Mouse (Mus musculus) embryo, embryonic 10 days (tissue): ENCODE measurements around the gene Ntn1.
A peak's percentile ranks its signal among the peaks of the same experiment; 100 is the strongest.

Source experiments
- DNase-seq: peaks from one replicate; pipeline ENCODE4 v3.0.0-alpha.2; 2015; ENCODE audit warnings: low spot score

Ntn1 gene

DNA sequence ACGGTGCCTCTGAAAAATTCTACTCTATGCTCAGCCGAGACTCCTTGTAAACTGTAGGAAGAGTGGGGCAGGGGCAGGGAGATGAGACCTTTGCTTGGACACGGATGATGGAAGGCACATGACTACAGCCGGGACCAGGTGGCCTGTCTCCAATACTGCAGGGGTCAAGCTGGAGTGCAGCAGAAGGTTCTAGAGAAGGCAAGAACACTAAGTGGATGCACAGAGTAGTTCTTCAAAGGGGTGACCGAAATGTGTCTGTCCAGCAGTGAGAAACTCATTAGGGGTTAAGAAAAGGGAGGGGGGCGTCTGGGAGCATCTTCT, 69.5 kb downstream of the Ntn1 start:
- no peak for DNase-seq

DNA sequence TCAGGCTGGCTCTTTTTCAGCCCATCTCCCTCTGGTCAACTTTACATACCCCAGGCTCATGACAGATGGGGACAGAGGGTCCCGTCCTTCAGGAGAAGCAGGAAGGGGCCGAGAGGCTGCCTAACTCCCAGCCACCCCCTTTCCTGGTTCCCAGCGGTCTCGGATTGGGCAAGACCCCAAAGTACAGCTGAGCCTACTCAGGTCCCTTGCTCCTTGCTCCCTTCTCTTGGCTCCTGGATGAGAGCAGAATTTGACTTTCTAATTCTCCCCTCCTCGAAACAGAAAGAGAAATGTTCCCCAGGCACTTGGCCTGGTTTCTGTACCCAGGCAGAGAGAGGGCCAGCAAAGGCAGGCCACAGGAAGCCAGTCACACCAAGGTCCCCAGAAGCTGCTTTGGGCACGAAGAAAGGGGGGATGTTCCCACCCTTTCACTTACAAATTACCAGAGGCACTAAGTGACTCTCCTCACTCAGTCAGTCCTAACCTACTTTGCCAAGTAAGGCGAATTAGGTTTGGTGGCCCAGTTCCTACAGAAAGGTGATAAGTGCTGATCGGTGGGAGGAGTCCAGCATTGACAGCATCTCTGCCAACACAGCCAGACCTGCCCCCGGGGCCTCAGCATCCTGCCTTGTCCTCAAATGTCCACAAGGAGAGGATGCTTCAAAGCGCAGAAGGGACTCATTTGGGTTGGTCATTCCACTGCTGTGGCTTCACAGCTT, 70.1 kb downstream of the Ntn1 start:
- no peak for DNase-seq

DNA sequence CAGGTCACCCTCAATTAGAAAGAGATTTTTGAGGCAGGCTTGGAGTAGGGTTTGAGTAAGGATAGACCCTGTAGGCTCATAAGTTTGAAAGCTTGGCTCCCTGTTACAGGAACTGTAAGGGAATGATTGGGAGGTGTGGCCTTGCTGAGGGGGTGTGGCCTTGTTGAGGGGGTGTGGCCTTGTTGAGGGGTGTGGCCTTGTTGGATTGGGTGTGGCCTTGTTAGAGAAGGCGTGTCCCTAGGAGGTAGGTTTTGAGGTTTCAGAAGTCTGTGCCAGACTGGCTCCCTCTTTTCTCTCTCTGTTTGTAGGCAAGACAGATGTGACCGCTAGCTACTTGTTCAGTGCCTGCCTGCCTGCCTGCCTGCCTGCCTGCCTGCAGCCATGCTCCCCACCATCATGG, 75.8 kb downstream of the Ntn1 start:
- no peak for DNase-seq

DNA sequence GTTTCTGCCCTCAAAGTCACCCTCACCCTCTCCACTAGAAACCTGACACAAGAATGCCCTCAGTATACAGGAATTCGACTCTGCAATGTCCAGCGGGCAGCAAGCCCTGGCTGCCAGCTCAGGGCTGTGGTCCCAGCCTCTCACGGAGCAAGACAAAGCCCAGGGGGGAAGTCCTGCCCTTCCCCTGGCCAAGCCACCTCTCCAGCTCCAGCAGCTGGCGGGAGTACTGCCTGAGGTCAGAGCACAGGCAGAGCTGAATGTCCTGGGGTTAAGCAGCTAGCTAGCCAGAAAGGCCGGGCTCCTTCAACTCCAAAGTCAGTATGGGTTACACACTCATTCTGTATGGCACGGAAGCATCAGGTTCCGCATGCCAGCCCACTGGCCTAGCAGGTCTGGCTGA, 79.2 kb downstream of the Ntn1 start:
- DNase-seq, result no peak

DNA sequence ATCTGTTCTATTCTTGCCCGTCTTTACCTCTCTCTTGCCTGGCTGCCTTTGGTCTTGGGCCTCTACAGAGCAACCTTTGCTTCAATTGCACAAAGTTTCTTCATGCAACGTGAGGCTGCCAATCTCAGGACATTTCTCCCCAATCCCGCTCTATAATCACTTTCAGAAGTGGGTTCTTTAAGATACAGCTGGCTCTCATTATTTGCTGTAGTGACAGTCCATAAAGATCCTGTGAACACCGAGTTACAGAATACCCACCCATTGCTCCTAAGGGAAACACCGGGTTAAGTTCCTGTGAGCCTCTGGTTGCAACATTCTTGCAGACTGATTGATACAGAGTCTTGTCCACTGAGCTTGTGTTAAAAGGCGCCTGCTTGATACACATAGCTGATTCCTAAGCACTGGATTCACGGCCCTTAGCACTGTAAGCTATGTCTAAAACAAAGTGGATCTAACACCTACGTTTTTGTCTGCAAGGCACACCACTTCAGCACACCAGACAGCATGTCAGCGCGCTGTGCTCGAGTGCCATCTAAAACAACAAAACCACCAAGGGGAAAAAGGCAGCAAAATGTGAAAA, 85.0 kb downstream of the Ntn1 start:
- DNase-seq, result peak; percentile 11

DNA sequence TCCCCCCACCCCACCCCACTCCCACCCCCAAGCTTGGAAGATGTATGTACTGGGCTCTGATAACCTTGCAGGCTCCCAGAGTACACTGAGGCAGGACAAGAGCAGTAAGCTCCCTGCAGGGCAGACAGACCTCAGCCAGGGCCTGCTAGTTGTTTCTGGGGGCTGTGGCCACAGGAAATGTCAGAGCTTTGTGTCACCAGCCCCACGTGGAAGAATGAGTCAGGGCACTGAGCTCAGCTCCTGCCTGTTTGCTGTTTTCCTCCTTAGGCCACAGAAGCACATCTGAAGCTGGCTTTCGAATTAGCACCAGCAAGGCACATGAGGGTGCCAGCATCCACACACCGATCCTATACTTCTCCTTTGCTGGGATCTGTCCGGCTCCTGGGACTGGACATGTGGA, 86.8 kb downstream of the Ntn1 start:
- DNase-seq, result no peak

DNA sequence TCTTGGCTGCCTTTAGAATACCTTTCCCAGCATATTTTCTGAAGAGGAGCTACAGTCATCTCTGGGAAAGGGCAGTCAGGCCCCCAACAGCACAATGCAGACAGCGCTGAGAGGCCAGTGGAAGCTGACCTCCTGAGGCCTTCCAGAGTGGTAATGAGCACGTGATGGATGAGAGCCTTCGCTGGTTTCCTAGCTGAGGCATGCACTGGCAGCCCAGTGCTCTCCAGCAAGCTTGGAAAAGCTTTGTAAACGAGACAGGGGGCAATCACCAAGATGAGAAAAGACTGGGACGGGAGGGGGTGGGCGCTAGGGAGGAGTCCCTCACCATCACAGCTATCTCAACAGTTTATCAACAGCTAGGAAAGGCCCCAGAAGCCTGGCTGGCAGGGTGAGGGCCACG, 87.6 kb downstream of the Ntn1 start:
- DNase-seq, result peak; percentile 84

DNA sequence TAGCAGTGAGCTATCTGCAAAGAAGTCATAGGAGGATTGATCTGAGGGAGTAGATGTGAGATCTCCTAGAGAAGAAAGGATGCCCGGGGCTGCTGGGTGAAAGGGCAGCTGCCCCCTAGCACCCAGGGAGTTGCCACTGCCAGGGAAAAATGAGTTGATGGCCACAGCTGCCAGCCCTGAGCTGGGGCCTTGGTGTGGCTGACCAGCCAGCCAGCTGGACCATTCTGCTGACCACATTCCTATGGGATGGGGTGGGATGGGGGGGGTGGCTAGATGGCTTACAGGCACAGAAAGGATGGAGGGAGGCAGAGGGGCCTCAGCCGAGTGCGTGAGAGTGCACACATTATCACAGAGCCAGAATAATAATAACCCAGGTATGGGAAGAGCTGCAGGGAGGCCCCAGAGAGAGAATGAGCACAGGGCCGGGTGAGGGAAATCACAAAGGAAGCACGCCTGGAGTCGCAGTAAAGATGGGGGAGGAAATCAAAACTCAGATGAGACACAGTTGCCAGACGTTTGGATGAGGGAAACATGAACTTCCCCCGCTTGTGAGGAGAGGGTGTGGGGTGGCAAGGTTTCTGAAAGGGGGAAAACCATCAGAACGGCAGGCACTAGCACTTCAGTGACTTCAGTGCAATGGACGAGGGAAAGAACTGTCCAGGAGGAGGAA, 91.6 kb downstream of the Ntn1 start:
- DNase-seq, result no peak

DNA sequence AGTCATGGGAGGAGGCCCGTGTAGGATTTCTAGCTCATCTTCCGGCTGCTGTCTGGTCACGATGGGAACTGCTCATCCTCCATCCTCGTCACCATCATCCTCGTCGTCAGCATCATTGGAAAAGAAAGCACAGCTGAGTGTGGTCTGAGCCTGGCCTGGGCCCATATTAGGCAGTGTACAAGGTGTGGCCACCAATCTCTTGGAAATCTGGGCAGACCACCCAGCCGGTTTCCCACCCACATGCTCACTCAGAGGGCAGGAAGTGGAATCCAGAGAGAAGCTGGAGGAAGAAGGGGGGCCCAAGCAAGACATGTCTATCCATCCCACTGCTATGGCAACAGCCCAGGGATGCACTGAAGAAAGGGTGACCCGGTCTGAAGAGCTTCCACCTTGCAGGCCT, 94.6 kb downstream of the Ntn1 start:
- peak; percentile 29 for DNase-seq

DNA sequence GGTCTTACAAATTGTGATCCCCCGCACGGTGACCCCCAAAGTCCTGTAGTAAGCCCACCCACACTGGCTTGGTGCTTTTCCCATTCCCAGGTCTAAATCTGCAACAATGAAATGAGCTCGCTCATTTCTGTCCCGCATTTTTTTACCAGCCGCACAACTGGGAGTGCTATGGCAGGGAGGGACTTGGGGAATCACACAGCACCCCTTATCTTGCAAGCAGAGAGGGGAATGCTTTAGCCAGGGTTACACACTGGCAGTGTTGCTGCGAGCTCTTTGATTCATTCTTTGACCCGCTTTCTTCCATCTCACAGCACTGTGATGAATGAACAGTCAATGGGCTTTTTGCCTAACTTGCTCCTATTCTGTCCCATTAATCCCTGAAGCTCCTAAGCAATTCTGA, 98.3 kb downstream of the Ntn1 start:
- DNase-seq, result no peak

DNA sequence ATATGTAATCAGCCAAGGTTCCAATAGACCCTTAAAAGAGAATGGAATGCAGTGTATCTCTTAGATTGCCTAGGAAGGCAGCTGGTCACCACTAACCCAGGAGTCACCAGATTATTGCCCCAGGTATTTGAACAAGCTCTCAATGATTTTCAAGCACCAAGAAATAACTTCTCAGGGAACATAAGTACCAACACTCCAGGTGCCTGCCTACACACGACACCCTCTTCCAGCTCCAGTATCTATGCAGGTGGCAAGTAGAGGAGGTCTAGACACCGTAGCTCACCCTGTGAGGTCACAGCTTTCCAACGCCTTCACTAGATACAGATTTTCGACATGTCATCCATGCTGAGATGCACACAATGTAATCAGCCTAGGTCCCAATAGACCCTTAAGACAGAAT, 99.0 kb downstream of the Ntn1 start:
- DNase-seq, result no peak

DNA sequence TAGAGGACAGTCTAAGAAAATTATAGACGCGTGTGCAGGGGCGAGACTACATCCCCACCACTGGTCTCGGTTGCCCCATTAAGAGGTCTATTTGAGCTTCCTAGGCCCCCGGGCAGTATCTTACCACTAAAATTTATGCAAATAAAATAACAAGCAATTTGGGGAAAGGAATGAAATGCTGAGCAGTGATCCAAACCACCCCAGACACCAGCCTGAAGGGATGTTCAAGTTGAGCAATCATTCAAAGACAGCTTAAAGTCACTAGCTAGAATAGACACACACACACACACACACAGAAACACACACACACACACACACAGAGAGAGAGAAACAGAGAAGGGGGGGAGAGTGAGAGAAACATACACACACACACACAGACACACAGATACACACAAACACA, 105.1 kb downstream of the Ntn1 start:
- DNase-seq, result no peak

DNA sequence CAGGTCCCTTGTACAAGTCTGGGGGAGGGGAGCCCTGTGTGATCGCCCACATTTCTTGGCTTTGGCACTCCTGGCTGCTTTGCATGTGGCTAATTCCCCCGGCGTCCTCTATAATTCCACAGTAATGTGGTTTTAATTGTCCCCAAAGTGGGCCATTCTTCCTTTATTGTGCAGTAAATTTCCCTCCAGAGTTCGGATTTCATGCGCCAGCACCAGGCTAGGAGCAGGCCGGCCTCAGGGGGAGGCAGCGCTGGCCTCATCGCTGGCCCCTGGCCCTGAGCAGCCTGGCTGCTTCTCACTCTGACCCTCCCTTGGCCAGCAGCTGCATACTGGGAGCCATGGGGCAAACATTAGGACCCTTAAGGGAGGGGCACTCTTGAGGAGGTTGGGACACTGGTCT, 110.0 kb downstream of the Ntn1 start:
- DNase-seq, result no peak

DNA sequence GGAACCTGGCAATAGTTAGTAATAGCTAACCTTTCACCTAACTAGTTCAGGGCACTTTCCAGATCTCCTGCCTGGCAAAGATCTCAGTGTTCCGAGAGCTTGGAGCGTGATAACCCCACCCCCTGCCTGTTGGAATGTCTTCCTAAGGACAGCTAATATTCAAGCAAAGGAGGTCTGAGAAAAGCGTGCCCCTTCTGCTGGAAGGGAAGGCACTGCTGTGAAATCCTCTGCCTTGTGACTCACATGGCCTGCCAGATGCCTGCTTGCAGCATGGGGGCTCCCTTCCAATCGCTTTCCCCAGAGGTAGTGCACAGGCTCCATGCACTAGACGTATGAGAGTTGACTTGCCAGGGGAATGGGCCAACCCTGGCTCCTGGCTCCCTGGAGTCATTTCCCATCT, 113.3 kb downstream of the Ntn1 start:
- no peak for DNase-seq

DNA sequence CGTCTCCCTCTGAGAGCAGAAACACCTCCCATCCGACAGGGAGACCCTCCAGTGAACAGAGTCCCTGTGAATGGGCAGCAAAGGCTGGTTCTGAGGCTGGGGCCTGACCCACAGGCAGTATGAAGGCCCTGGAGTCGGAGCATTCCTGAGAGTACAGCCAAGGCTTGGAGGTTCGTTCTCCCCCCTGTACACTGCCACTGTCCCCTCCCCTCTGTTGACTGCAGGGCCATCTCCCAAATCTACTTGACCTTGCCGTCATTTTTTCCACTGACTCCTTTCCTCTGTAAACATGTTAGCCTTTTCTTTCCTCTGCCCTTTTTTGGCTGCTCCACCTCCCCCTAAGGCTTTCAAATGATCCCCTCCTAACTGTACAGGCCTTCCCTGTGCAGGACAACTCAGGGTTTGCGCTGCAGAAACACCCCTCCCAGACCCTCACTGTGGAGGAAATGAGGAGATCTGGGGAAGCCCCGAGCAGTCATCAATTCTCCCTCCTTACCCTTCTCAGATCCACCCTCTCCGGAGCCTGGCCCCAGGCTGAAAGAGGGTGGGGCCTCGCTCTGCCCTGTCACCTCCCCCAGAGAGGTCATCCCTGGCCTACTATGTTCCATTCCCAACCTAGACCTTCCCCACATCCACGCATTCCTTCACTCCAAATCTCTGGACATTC, 114.3 kb downstream of the Ntn1 start:
- no peak for DNase-seq

DNA sequence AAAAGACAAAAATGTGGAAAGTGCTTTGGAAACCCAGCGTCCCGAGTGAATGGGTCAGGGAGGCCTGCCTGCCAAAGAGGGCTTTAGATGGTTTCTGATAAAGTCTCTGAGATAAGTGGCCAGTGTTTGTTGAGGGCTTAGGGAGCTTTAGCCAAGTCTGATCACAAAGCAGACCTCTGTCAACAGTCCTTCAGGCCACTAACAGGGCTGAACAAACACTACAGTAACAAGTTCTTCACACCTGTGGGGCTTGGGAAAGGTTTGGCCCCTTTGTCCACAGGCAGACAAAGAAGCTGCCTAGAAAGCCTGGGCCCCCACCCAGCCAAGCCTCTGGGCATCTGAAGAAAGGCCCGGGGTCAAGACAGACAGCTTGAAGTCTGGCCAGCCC, 114.9 kb downstream of the Ntn1 start:
- no peak for DNase-seq

DNA sequence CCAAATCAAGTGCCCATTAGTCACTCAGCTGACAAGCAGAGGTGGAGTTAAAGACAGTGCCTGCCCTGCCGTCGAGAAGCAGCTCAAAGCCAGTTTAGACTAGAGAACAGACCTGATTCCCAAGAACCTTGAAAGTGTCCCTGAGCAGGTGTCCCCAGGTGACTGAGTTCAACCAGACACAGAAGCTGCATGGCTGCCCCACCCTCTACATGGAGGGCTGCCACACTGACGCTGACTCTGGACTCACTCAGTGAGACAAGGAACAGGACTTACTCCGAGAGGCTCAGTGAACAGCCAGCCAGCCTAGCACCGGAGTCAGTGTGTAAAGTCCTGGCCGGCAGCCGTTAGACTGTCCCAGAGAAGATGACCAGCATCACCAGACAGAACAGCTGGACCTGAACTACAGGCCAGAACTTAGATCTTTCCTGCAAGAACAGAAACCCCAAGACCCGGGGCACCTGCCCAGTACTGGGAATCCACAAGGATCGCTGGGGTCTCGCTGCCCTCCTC, 120.6 kb downstream of the Ntn1 start:
- no peak for DNase-seq

DNA sequence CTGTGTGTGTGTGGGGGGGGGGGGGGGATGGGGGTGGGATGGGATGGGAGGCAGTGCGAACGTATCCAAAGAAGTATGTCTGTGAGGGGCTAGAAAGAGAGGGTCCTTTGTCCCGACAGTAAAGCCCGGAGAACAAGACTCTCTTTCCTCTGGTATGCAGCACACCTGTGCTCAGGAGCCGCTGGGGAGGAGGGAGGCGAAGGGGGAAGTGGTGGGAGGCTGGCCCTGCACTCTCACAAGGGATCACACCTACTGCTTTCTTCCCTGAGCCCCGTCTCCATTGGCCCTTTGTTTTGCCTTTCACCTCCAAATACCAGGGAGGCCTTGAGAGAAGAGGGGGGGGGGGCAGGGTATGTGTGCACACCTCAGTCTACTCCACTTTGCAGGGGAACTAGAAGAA, 123.7 kb downstream of the Ntn1 start:
- no peak for DNase-seq

DNA sequence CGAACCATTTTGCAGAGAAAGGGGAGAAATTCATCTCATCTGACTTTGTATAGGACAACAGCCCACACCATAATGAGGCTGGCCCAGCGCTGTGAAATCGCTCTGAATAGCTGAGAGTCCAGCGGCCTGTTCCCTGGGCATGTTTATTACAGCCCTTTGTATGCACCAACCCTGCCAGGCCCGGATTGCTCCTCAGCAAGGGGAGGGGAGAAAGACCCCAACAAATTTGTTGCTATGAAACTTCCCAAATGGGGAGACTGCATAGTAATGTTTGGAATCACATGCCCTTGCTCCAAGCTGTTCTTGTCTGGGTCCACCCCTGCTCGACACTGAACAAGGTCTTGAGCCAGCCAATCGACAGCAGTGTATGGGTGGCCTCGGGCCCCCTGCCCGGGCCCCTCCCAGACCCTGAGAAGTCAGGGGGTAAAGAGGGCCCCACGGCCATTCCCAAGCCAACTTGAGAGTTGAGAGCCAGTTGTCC, 126.3 kb downstream of the Ntn1 start:
- peak; percentile 76 for DNase-seq

DNA sequence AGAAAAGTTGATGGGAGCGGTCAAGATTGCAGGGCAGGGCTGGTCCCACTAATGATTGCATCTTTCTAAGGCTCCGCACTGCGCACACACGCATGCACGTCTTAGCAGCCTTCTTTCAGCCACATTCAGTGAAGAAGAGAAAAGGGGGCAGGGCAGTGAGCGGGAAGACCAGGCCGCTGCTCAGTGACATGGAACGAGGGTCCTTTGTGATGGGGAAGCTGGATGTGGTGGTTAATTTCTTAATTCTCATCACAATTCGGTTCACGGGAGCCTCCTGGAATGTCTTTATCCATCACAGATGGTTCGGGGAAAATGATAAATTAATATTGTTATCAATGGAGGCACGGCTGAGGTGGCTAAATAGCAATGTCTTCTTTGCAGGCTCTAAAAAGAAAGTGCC, 126.8 kb downstream of the Ntn1 start:
- DNase-seq, result peak; percentile 77

DNA sequence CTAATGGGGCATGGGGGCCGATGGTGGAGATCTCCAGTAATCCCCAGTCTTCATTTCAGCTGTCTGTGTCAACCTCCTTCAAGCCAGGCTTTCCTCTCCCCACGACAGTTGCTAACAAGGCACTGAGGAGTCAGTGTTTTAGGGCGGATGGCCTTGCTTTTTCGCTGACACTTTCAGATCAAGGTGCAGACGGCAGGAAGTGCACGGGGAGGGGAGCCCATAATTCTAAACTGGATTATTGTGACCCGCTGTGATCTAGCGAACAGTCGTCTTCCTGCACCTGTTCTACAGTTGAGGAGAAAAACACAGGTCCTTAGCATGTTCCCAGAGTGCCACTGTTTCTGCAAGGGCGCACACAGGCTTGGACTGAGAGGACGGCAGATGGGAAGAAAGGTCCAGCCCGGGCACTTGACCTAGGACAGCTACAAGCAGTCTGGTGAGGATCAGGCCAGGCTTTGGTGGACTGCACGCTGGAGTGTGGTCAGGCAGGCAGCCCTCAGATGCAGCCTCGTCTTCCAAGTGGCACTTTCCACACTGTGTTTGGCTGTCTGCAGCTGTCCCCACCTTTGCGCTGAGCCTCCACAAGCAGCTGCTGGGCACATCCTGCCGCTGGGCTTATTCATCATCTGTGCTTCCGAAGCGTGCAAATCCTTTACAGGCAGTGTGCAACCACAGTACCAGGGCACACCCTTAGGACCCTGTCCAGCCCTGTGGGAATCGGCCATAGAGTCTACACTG, 129.7 kb downstream of the Ntn1 start:
- DNase-seq, result no peak

DNA sequence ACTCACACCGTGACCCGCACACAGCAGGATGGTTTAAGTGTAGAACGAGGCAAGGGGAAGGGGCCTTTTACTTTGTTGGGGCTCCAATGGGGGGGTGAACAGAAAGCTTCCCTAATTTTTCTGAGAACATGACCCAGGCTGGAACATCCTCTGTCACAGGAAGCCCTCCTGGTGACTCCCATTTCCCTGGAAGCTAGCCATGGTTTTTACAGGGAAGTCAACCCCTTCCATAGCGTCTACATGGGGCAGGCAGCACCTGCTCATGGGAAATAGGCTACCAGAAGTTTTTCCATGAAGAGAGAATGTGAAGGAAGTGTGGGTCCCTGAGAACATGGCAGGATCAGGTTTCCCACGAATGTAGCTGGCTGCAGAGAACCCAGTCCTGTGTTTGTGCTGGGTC, 136.3 kb downstream of the Ntn1 start:
- no peak for DNase-seq
